Mouse (Mus musculus): ENCODE measurements around the gene Reg1. TPM values are rescaled to one million over a fixed set of nuclear protein-coding genes. Genes with fewer than 3 reads are reported as not detected.
"Not testable (repeated sequence)": the region's sequence is repeated elsewhere in the genome, so short reads cannot be mapped to it uniquely, and the experiment has no call there.

Gene Reg1
- not detected for total RNA-seq (2021)

GRCm38 (mm10) chr6:78422411-78422810 is at the start of gene Reg1:
Gene Reg1, plus strand, starts transcription at chr6:78422711.
- intact Hi-C loops (cut with DNase I) = not testable (repeated sequence)

GRCm38 (mm10) chr6:78378765-78379164 is 43.7 kb upstream of the Reg1 start, which contains the start of gene Reg3d:
Gene Reg3d, minus strand, starts transcription at chr6:78378865.
- intact Hi-C loops (cut with DNase I) = no loop called here
- DNase-seq (ENCODE audit: low spot score) = no peak

More at GRCm38 (mm10) chr6:78422411-78422810, at the start of gene Reg1:
- DNase-seq (ENCODE audit: low spot score) = not testable (repeated sequence)

- DNase-seq (ENCODE audit: low spot score) = no peak
- intact Hi-C loops (cut with DNase I) = no loop called here
Measured at GRCm38 (mm10) chr6:78380409-78380808, 42.1 kb upstream of the Reg1 start, which contains the start of gene Reg3a. Gene Reg3a, plus strand, starts transcription at chr6:78380709.

GRCm38 (mm10) chr6:78385609-78386008 is 36.9 kb upstream of the Reg1 start:
- DNase-seq (ENCODE audit: low spot score) = no peak
- intact Hi-C loops (cut with DNase I) = no loop called here

- intact Hi-C loops (cut with DNase I); DNase-seq (ENCODE audit: low spot score): not testable (repeated sequence)
Measured at GRCm38 (mm10) chr6:78395323-78395722, 27.2 kb upstream of the Reg1 start, which contains the start of gene Reg2. Gene Reg2, plus strand, starts transcription at chr6:78395623.

GRCm38 (mm10) chr6:78425497-78425896 is 3.0 kb downstream of the Reg1 start:
- intact Hi-C loops (cut with DNase I) = no loop called here
- DNase-seq (ENCODE audit: low spot score) = no peak

- no peak for DNase-seq (ENCODE audit: low spot score)
- intact Hi-C loops (cut with DNase I) = no loop called here
Measured at GRCm38 (mm10) chr6:78447202-78447601, 24.7 kb downstream of the Reg1 start.

GRCm38 (mm10) chr6:78448409-78448808 is 25.9 kb downstream of the Reg1 start:
- no peak for DNase-seq (ENCODE audit: low spot score)
- intact Hi-C loops (cut with DNase I) = no loop called here

GRCm38 (mm10) chr6:78452804-78453203 is 30.3 kb downstream of the Reg1 start:
- DNase-seq (ENCODE audit: low spot score) = no peak
- intact Hi-C loops (cut with DNase I) = no loop called here

GRCm38 (mm10) chr6:78460191-78460825 is 37.8 kb downstream of the Reg1 start:
- intact Hi-C loops (cut with DNase I) = no loop called here
- no peak for DNase-seq (ENCODE audit: low spot score)

- no peak for DNase-seq (ENCODE audit: low spot score)
- intact Hi-C loops (cut with DNase I) = no loop called here
Measured at GRCm38 (mm10) chr6:78462360-78462759, 39.8 kb downstream of the Reg1 start.

- DNase-seq (ENCODE audit: low spot score) = no peak
- intact Hi-C loops (cut with DNase I) = no loop called here
Measured at GRCm38 (mm10) chr6:78463266-78463665, 40.8 kb downstream of the Reg1 start.

GRCm38 (mm10) chr6:78468772-78469171 is 46.3 kb downstream of the Reg1 start, which contains the start of gene Reg3g:
Gene Reg3g, minus strand, starts transcription at chr6:78468872.
- intact Hi-C loops (cut with DNase I) = no loop called here
- DNase-seq (ENCODE audit: low spot score) = no peak

- intact Hi-C loops (cut with DNase I) = no loop called here
- DNase-seq (ENCODE audit: low spot score) = no peak
Measured at GRCm38 (mm10) chr6:78469287-78469686, 46.8 kb downstream of the Reg1 start.

Other genes starting within 250 kb of the Reg1 start
- not detected for gene Reg3b, start 52.1 kb upstream of the Reg1 start, total RNA-seq (2021)
- not detected for gene Reg3d, start 43.8 kb upstream of the Reg1 start, total RNA-seq (2021)
- gene Reg3a, start 42.0 kb upstream of the Reg1 start, total RNA-seq (2021) = not detected
- not detected for gene Reg2, start 27.1 kb upstream of the Reg1 start, total RNA-seq (2021)
- not detected for gene Reg3g, start 46.2 kb downstream of the Reg1 start, total RNA-seq (2021)

All from heart, postnatal 25 days (tissue).